Mouse (Mus musculus): ENCODE data around the gene Swap70. TPM values are rescaled to one million over a fixed set of nuclear protein-coding genes. Genes with fewer than 3 reads are reported as not detected.

The Swap70 gene
- total and polyA plus RNA-seq, 2 experiments: 2.8 to 9.7 TPM

DNA sequence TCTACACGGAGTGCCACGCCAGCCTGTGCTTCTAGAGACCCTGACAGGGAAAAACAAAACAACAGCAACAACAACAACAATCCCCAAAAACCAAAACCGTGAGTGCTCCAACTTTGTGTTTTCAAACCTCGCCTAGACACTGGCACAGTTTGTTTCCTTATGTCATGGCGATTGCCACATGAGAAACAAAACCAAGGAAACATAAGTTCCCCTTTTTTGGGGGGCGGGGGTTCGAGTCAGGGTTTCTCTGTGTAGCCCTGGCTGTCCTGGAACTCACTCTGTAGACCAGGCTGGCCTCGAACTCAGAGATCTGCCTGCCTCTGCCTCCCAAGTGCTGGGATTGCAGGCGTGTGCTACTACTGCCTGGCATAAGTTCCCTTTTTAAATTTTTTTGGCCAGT is 46.5 kb downstream of the Swap70 start:
- no peak for TF ChIP-seq POLR2A (IDR thresholded peaks at IDR 0.05; ENCODE audit: extremely low read depth, insufficient read depth, low read length)
- no peak for TF ChIP-seq CTCF (IDR thresholded peaks at IDR 0.05; ENCODE audit: low read depth, low read length)
- Histone ChIP-seq H3K79me2 (ENCODE audit: control insufficient read depth, insufficient read depth, low read length) (no peaks in the 10 kb centered on the region), H3K4me1 (ENCODE audit: control insufficient read depth, insufficient read depth, low read length) (no peaks in the 10 kb centered on the region), H3K9ac (ENCODE audit: low read depth, low read length) (no peak overlapping the region), H3K27ac (replicated peaks; ENCODE audit: insufficient read depth, low read depth, low read length) (no peak overlapping the region), H3K36me3 (ENCODE audit: control insufficient read depth, insufficient read depth, low read length) (peaks cover 4% of the 10 kb centered on the region; the same call in 1 of the 2 replicates), H3K4me3 (ENCODE audit: insufficient read depth, low read depth, low read length) (no peak overlapping the region), H3K27me3 (ENCODE audit: control insufficient read depth, insufficient read depth, low read length) (no peaks in the 10 kb centered on the region)
- no peak for DNase-seq (ENCODE audit: extremely low read depth, low read depth, low spot score)
- WGBS: 94% methylated on average over 9 of the region's 9 CpGs

DNA sequence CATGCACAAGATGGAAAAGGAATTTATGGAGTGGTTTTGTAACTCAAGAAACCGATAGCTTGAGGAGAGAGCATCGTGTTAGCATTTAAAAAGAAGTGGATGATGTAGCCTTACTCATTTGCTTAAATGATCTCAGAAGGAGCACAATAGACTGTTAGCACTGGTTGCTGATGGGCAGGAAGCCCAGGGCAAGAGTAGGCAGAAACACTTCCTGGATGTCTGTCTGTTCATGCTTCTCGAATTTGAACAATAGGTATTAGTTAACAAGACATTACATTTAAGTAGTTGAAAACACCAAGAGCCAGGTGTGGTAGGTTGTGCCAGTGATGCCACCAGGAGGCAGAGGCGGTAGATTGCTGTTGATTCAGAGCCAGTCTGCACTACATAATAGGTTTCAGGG is 47.0 kb downstream of the Swap70 start:
- 81% methylated on average over 4 of the region's 4 CpGs for WGBS
- no peak overlapping the region for H3K4me3 ChIP-seq (ENCODE audit: insufficient read depth, low read depth, low read length)

GRCm38 (mm10) chr7:110269777-110270176 is 48.3 kb downstream of the Swap70 start:
- Histone ChIP-seq H3K27me3 (ENCODE audit: control insufficient read depth, insufficient read depth, low read length) (no peaks in the 10 kb centered on the region), H3K4me3 (ENCODE audit: insufficient read depth, low read depth, low read length) (no peak overlapping the region), H3K79me2 (ENCODE audit: control insufficient read depth, insufficient read depth, low read length) (no peaks in the 10 kb centered on the region), H3K27ac (replicated peaks; ENCODE audit: insufficient read depth, low read depth, low read length) (no peak overlapping the region), H3K36me3 (ENCODE audit: control insufficient read depth, insufficient read depth, low read length) (peaks cover 7% of the 10 kb centered on the region; the same call in 1 of the 2 replicates), H3K4me1 (ENCODE audit: control insufficient read depth, insufficient read depth, low read length) (no peaks in the 10 kb centered on the region), H3K9ac (ENCODE audit: low read depth, low read length) (no peak overlapping the region)
- TF ChIP-seq POLR2A (IDR thresholded peaks at IDR 0.05; ENCODE audit: extremely low read depth, insufficient read depth, low read length) (no peak), CTCF (IDR thresholded peaks at IDR 0.05; ENCODE audit: low read depth, low read length) (no peak)
- WGBS: 92% methylated on average over 14 of the region's 14 CpGs
- DNase-seq (ENCODE audit: extremely low read depth, low read depth, low spot score): no peak

More for the DNA sequence above, 47.0 kb downstream of the Swap70 start:
- DNase-seq (ENCODE audit: extremely low read depth, low read depth, low spot score): no peak
- TF ChIP-seq CTCF (IDR thresholded peaks at IDR 0.05; ENCODE audit: low read depth, low read length) (no peak), POLR2A (IDR thresholded peaks at IDR 0.05; ENCODE audit: extremely low read depth, insufficient read depth, low read length) (no peak)
- Histone ChIP-seq H3K27me3 (ENCODE audit: control insufficient read depth, insufficient read depth, low read length) (no peaks in the 10 kb centered on the region), H3K36me3 (ENCODE audit: control insufficient read depth, insufficient read depth, low read length) (peaks cover 7% of the 10 kb centered on the region; the same call in 1 of the 2 replicates), H3K79me2 (ENCODE audit: control insufficient read depth, insufficient read depth, low read length) (no peaks in the 10 kb centered on the region), H3K27ac (replicated peaks; ENCODE audit: insufficient read depth, low read depth, low read length) (no peak overlapping the region), H3K9ac (ENCODE audit: low read depth, low read length) (no peak overlapping the region), H3K4me1 (ENCODE audit: control insufficient read depth, insufficient read depth, low read length) (no peaks in the 10 kb centered on the region)

- no peak for DNase-seq (ENCODE audit: extremely low read depth, low read depth, low spot score)
- H3K4me3 ChIP-seq (ENCODE audit: insufficient read depth, low read depth, low read length): no peak overlapping the region
- H3K27me3 ChIP-seq (ENCODE audit: control insufficient read depth, insufficient read depth, low read length): no peaks in the 10 kb centered on the region
- no peaks in the 10 kb centered on the region for H3K79me2 ChIP-seq (ENCODE audit: control insufficient read depth, insufficient read depth, low read length)
- H3K9ac ChIP-seq (ENCODE audit: low read depth, low read length): no peak overlapping the region
- WGBS: 91% methylated on average over 7 of the region's 7 CpGs
- H3K4me1 ChIP-seq (ENCODE audit: control insufficient read depth, insufficient read depth, low read length): no peaks in the 10 kb centered on the region
- H3K27ac ChIP-seq (replicated peaks; ENCODE audit: insufficient read depth, low read depth, low read length): no peak overlapping the region
- TF ChIP-seq CTCF (IDR thresholded peaks at IDR 0.05; ENCODE audit: low read depth, low read length): no peak
- no peak for TF ChIP-seq POLR2A (IDR thresholded peaks at IDR 0.05; ENCODE audit: extremely low read depth, insufficient read depth, low read length)
- H3K36me3 ChIP-seq (ENCODE audit: control insufficient read depth, insufficient read depth, low read length): peaks cover 9% of the 10 kb centered on the region; the same call in 1 of the 2 replicates
These were observed 48.9 kb downstream of the Swap70 start for GRCm38 (mm10) chr7:110270455-110270854.

GRCm38 (mm10) chr7:110271814-110272213 is 50.3 kb downstream of the Swap70 start:
- Histone ChIP-seq H3K27me3 (ENCODE audit: control insufficient read depth, insufficient read depth, low read length) (no peaks in the 10 kb centered on the region), H3K79me2 (ENCODE audit: control insufficient read depth, insufficient read depth, low read length) (no peaks in the 10 kb centered on the region), H3K27ac (replicated peaks; ENCODE audit: insufficient read depth, low read depth, low read length) (peak overlapping the region; percentile 50), H3K4me3 (ENCODE audit: insufficient read depth, low read depth, low read length) (no peak overlapping the region), H3K36me3 (ENCODE audit: control insufficient read depth, insufficient read depth, low read length) (peaks cover 15% of the 10 kb centered on the region), H3K4me1 (ENCODE audit: control insufficient read depth, insufficient read depth, low read length) (no peaks in the 10 kb centered on the region), H3K9ac (ENCODE audit: low read depth, low read length) (no peak overlapping the region)
- 66% methylated on average over 9 of the region's 9 CpGs for WGBS
- no peak for DNase-seq (ENCODE audit: extremely low read depth, low read depth, low spot score)
- no peak for TF ChIP-seq POLR2A (IDR thresholded peaks at IDR 0.05; ENCODE audit: extremely low read depth, insufficient read depth, low read length)
- TF ChIP-seq CTCF (IDR thresholded peaks at IDR 0.05; ENCODE audit: low read depth, low read length): no peak

GRCm38 (mm10) chr7:110272434-110272833 is 50.9 kb downstream of the Swap70 start:
- 98% methylated on average over 4 of the region's 4 CpGs for WGBS
- Histone ChIP-seq H3K36me3 (ENCODE audit: control insufficient read depth, insufficient read depth, low read length) (peaks cover 15% of the 10 kb centered on the region), H3K9ac (ENCODE audit: low read depth, low read length) (no peak overlapping the region), H3K27me3 (ENCODE audit: control insufficient read depth, insufficient read depth, low read length) (no peaks in the 10 kb centered on the region), H3K4me1 (ENCODE audit: control insufficient read depth, insufficient read depth, low read length) (no peaks in the 10 kb centered on the region), H3K27ac (replicated peaks; ENCODE audit: insufficient read depth, low read depth, low read length) (no peak overlapping the region), H3K79me2 (ENCODE audit: control insufficient read depth, insufficient read depth, low read length) (no peaks in the 10 kb centered on the region), H3K4me3 (ENCODE audit: insufficient read depth, low read depth, low read length) (no peak overlapping the region)
- TF ChIP-seq POLR2A (IDR thresholded peaks at IDR 0.05; ENCODE audit: extremely low read depth, insufficient read depth, low read length) (no peak), CTCF (IDR thresholded peaks at IDR 0.05; ENCODE audit: low read depth, low read length) (no peak)
- DNase-seq (ENCODE audit: extremely low read depth, low read depth, low spot score): no peak

Measured in liver, adult 2 months (tissue).